Mouse (Mus musculus): ENCODE data around the gene Ifi205.
"Not testable (repeated sequence)": the region's sequence is repeated elsewhere in the genome, so short reads cannot be mapped to it uniquely, and the experiment has no call there.

GRCm38 (mm10) chr1:174042091-174042884 lies 10.7 kb upstream of the Ifi205 start:
- TF ChIP-seq CTCF (IDR thresholded peaks at IDR 0.05; ENCODE audit: low read depth, low read length); POLR2A (IDR thresholded peaks at IDR 0.05; ENCODE audit: borderline replicate concordance, low read depth, low read length): not testable (repeated sequence)
